Mouse (Mus musculus) testis, postnatal 10 days (tissue): ENCODE measurements around the gene Eif3g.

ENCODE experiments used
- DNase-seq: peaks from one replicate; pipeline ENCODE4 v3.0.0; 2021; ENCODE audit warnings: low spot score

Gene Eif3g

GRCm38 (mm10) chr9:20857131-20857530 is 41.3 kb downstream of the Eif3g start:
- DNase-seq: peak; percentile 68

GRCm38 (mm10) chr9:20850179-20850578 is 48.2 kb downstream of the Eif3g start:
- no peak for DNase-seq
